Mouse (Mus musculus) spleen, adult 12 weeks (tissue): ENCODE measurements around the gene Hist1h2ad.
"Not testable (repeated sequence)": the region's sequence is repeated elsewhere in the genome, so short reads cannot be mapped to it uniquely, and the experiment has no call there.

Experiments used
- DNase-seq: peaks from one replicate; pipeline ENCODE4 v3.0.0; 2022; ENCODE audit warnings: low spot score

The Hist1h2ad gene

GRCm38 (mm10) chr13:23573898-23574524 is at the start of gene Hist1h2ad, which contains the start of gene Hist1h2bf:
Hist1h2ad (plus strand) TSS chr13:23574381.
Hist1h2bf (minus strand) TSS chr13:23574196.
- DNase-seq = peak; percentile 85

- peak; percentile 72 for DNase-seq
Measured at GRCm38 (mm10) chr13:23524654-23525053, 49.5 kb upstream of the Hist1h2ad start.

GRCm38 (mm10) chr13:23525901-23526300 is 48.3 kb upstream of the Hist1h2ad start:
- DNase-seq = no peak

GRCm38 (mm10) chr13:23526312-23526711 is 47.9 kb upstream of the Hist1h2ad start:
- peak; percentile 82 for DNase-seq

GRCm38 (mm10) chr13:23529005-23529404 is 45.2 kb upstream of the Hist1h2ad start:
- DNase-seq = no peak

GRCm38 (mm10) chr13:23529480-23530165 is 44.6 kb upstream of the Hist1h2ad start:
- no peak for DNase-seq

GRCm38 (mm10) chr13:23530181-23530900 is 43.8 kb upstream of the Hist1h2ad start:
- DNase-seq = peak; percentile 72

GRCm38 (mm10) chr13:23530901-23531875 is 43.0 kb upstream of the Hist1h2ad start, which contains the start of gene Hist1h4h:
Hist1h4h (plus strand) TSS chr13:23531050.
- DNase-seq = peak; percentile 99

- DNase-seq = no peak
Measured at GRCm38 (mm10) chr13:23532262-23533075, 41.7 kb upstream of the Hist1h2ad start.

- peak; percentile 75 for DNase-seq
Measured at GRCm38 (mm10) chr13:23533560-23534367, 40.4 kb upstream of the Hist1h2ad start, which contains the start of gene Hist1h2af. Hist1h2af (plus strand) TSS chr13:23533906.

- DNase-seq = peak; percentile 46
Measured at GRCm38 (mm10) chr13:23534368-23535131, 39.6 kb upstream of the Hist1h2ad start.

GRCm38 (mm10) chr13:23535137-23536075 is 38.8 kb upstream of the Hist1h2ad start, which contains the start of gene Hist1h3g:
Hist1h3g (plus strand) TSS chr13:23535422.
- peak; percentile 80 for DNase-seq

GRCm38 (mm10) chr13:23536076-23536822 is 37.9 kb upstream of the Hist1h2ad start:
- no peak for DNase-seq

GRCm38 (mm10) chr13:23537006-23537710 is 37.0 kb upstream of the Hist1h2ad start:
- no peak for DNase-seq

GRCm38 (mm10) chr13:23538249-23538648 is 35.9 kb upstream of the Hist1h2ad start:
- DNase-seq = no peak

GRCm38 (mm10) chr13:23539821-23540220 is 34.4 kb upstream of the Hist1h2ad start:
- not testable (repeated sequence) for DNase-seq
